Mouse (Mus musculus): ENCODE measurements around the gene Tgfb1i1.

GRCm38 (mm10) chr7:128251946-128252345, 5.3 kb downstream of the Tgfb1i1 start:
- TF ChIP-seq EP300 (IDR thresholded peaks at IDR 0.05) (no peak), CTCF (IDR thresholded peaks at IDR 0.05) (no peak)

All from lung, postnatal 0 days (tissue).